Mouse (Mus musculus): ENCODE measurements around the gene Renbp. TPM values are rescaled to one million over a fixed set of nuclear protein-coding genes. Genes with fewer than 3 reads are reported as not detected.
A peak's percentile ranks its signal among the peaks of the same experiment; 100 is the strongest.

Gene Renbp
- polyA plus RNA-seq, 1 experiment from 2014 or later = 52.1 TPM

DNA sequence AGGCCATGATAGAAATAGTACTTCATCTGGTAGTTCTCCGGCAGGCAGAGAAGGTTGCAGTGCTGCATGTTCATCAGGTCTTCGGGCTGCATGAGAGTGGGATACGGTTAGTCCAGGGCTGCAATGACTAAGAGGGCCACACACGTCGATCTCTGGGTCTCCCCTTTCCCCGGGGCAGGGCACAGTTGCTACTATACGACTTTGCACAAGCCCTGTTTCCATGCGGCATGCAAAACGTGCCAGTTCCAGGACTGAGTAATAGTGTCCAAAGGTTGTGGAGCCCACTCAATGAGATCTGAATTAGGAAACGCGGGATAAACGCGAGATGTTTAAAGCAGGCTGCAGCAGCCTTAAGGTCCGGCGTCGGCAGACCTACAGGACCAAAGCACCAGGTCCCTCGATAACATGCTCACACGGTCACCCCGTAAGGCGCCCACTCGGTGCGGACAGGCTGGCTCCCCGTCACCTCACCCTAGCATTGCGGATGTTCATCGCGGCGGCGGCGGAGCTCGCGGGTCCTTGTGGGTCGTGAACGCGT, 9.3 kb downstream of the Renbp start:
- H3K27ac ChIP-seq (replicated peaks) = peak overlapping the region; percentile 83
- peak overlapping the region; percentile 63 for H3K4me3 ChIP-seq
- H3K27me3 ChIP-seq (replicated peaks) = no peaks in the 10 kb centered on the region
- H3K36me3 ChIP-seq = peaks cover 34% of the 10 kb centered on the region
- no peaks in the 10 kb centered on the region for H3K9me3 ChIP-seq
- no peak for ATAC-seq (ENCODE audit: extremely low read depth, insufficient number of reproducible peaks, low FRiP score, low TSS enrichment)
- H3K9ac ChIP-seq = peak overlapping the region; percentile 81
- 9% methylated on average over 34 of the region's 34 CpGs for WGBS
- H3K4me2 ChIP-seq = peak overlapping the region; percentile 78
- H3K4me1 ChIP-seq = 0 out of 2 replicates have a peak, but pooled peaks cover 7% of the 10 kb centered on the region

DNA sequence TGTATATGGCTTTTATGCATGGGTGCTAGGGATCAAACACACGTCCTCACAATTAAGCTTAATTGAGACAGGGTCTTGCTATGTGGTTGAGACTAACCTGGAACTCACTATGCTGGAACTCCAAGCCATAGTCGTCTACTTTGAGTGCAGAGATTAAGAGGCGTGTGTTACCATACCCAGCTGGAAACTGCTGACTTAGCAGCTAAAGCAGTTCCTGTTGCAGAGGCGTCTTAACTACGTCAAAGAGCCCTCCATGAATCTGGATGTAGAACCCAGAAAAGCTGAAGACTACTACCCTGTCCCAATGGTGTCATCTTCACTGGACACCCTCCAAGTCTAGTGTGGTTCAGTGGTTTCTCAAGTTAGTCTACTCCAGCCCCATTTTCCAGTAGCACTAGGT, 12.0 kb downstream of the Renbp start:
- Histone ChIP-seq H3K27me3 (replicated peaks) (no peaks in the 10 kb centered on the region), H3K36me3 (peaks cover 27% of the 10 kb centered on the region), H3K27ac (replicated peaks) (no peak overlapping the region), H3K9ac (no peak overlapping the region), H3K4me2 (no peak overlapping the region), H3K9me3 (no peaks in the 10 kb centered on the region), H3K4me1 (peaks cover 13% of the 10 kb centered on the region; the same call in 1 of the 2 replicates), H3K4me3 (no peak overlapping the region)
- 78% methylated on average over 5 of the region's 5 CpGs for WGBS
- ATAC-seq (ENCODE audit: extremely low read depth, insufficient number of reproducible peaks, low FRiP score, low TSS enrichment) = no peak

DNA sequence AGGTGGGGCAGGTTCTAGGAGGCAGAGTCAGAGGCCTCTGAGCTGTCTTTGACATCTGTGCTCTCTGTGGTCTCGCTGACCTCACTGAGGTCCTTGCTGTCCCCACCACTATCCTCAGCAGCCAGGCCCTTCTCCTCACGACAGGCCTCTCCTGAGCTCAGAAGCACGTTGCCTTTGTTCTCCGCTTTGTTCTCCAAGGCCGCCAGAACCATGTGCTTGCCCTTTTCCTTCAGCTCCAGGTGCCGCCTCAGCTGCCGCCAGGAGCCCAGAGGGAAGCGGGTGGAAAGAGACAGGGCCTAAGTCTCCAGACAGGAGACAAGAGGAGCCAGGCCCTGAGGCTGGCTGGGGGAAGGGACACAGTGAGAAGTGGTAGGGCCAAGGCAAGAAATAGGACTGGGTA, 13.7 kb downstream of the Renbp start:
- Histone ChIP-seq H3K27me3 (replicated peaks) (no peaks in the 10 kb centered on the region), H3K9me3 (no peaks in the 10 kb centered on the region), H3K4me1 (peaks cover 13% of the 10 kb centered on the region; the same call in 1 of the 2 replicates), H3K27ac (replicated peaks) (no peak overlapping the region), H3K4me3 (no peak overlapping the region), H3K4me2 (no peak overlapping the region), H3K9ac (no peak overlapping the region), H3K36me3 (peaks cover 27% of the 10 kb centered on the region)
- 76% methylated on average over 8 of the region's 8 CpGs for WGBS
- no peak for ATAC-seq (ENCODE audit: extremely low read depth, insufficient number of reproducible peaks, low FRiP score, low TSS enrichment)

DNA sequence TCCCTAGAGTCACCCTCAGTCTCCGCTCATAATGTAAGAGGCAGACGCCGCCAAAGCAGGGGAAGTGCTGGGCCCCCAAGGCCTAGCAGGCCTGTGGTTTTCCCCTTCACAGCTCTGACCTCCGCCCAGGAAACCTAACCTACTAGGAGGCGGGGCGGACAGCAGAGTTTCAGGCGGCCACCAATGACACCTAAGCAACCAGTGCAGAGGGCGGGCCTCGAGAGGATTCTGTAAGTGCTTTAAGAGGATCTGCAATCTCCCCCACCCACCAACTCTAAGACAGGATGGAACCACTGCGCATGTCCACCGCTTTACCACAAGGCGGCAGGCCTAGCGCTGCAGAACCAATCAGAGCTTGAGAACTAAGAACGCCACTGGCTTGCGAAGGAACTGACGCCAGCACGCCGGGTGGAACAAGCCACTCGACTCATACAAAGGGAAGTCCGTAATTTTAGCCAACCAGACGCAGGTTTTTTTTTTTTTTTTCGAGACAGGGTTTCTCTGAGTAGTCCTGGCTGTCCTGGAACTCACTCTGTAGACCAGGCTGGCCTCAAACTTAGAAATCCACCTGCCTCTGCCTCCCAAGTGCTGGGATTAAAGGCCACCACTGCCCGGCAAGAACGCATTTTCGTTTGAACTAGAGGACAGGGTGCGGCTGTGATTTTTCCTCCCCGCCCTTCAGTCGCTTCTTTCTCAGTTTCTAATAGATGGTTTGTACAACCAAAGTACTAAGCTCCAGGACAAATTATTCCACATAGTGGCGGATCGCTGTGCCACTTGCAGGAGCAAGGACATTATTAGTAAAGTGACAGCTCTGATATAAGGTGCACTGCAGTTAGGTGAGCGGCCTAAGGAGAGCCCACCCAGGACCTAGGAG, 15.6 kb downstream of the Renbp start:
- 19% methylated on average over 31 of the region's 31 CpGs for WGBS
- peak overlapping the region; percentile 36 for H3K4me3 ChIP-seq

DNA sequence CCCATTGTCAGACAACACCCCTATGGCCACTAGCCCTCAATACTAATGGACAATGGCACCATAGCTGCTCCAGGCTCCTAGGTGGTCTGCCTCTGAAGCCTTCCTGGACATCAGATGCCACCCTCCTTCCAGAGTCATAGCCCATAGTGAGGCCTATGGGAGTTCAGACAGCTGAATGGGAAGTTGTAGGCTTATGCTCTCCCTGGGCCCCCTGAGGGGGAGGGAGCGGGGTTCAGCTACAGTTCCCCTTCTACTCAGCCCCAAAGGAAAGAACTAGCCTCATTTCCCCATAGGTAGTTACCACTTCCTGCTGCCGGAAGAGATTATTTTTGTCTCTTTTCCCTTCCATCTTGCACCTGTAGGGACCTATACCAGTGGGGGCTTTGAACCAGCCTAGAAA, 19.1 kb downstream of the Renbp start:
- ATAC-seq (ENCODE audit: extremely low read depth, insufficient number of reproducible peaks, low FRiP score, low TSS enrichment) = no peak
- WGBS = 64% methylated on average over 2 of the region's 2 CpGs
- Histone ChIP-seq H3K36me3 (no peaks in the 10 kb centered on the region), H3K4me1 (peaks cover 11% of the 10 kb centered on the region), H3K4me2 (peak overlapping the region; percentile 57), H3K27ac (replicated peaks) (no peak overlapping the region), H3K27me3 (replicated peaks) (peaks cover 16% of the 10 kb centered on the region; the same call in 1 of the 2 replicates), H3K9me3 (no peaks in the 10 kb centered on the region), H3K4me3 (no peak overlapping the region), H3K9ac (no peak overlapping the region)

More for the DNA sequence above, 15.6 kb downstream of the Renbp start:
- Histone ChIP-seq H3K36me3 (peaks cover 27% of the 10 kb centered on the region), H3K27me3 (replicated peaks) (0 out of 2 replicates have a peak, but pooled peaks cover 8% of the 10 kb centered on the region), H3K4me2 (peak overlapping the region; percentile 63), H3K4me1 (peaks cover 11% of the 10 kb centered on the region), H3K27ac (replicated peaks) (peak overlapping the region; percentile 81), H3K9me3 (no peaks in the 10 kb centered on the region), H3K9ac (peak overlapping the region; percentile 63)
- ATAC-seq (ENCODE audit: extremely low read depth, insufficient number of reproducible peaks, low FRiP score, low TSS enrichment) = peak; percentile 97

DNA sequence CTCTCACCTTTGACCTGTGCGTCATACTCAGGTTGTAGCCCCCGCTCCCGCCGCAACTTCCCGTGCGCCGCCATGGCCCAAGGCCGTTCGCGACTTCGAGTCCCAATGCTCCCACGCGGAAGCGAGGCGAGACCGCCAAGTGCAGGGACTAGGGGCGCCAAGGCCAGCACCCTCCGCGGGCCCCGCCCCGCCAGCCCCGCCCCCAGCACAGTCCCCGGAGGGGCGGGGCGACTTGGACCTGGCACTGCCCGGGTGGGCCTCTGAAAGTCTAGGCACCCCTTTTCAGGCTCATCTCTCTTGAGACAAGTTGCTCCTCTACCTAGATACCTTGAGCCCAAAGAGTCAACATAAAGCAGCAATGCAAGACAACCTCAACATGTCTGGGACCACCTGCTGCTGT, 19.5 kb downstream of the Renbp start:
- WGBS = 23% methylated on average over 21 of the region's 26 CpGs
- no peaks in the 10 kb centered on the region for H3K9me3 ChIP-seq
- no peak overlapping the region for H3K9ac ChIP-seq
- no peak overlapping the region for H3K27ac ChIP-seq (replicated peaks)
- ATAC-seq (ENCODE audit: extremely low read depth, insufficient number of reproducible peaks, low FRiP score, low TSS enrichment) = no peak
- H3K36me3 ChIP-seq = no peaks in the 10 kb centered on the region
- peaks cover 16% of the 10 kb centered on the region; the same call in 1 of the 2 replicates for H3K27me3 ChIP-seq (replicated peaks)
- peak overlapping the region; percentile 25 for H3K4me3 ChIP-seq
- peak overlapping the region; percentile 57 for H3K4me2 ChIP-seq
- peaks cover 11% of the 10 kb centered on the region for H3K4me1 ChIP-seq

DNA sequence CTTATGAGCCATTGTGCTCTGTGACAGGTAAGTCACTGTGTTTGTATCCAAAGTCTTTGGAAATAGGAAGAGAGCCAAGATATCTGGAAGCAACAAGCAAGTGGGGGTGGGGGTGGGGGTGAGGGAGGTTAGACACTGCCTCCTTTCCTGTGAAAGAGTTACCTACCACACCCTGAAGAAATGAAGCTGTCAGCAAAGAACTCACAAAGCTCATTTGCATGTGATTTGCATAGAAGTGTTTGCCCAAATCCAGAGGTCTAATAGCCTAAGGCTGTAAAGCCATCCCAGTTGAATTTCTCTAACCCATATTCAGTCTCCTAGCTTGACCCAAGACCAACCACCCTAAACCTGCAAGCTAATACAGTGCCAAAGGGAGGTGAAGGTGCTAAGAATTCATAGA, 20.2 kb downstream of the Renbp start:
- no peak overlapping the region for H3K9ac ChIP-seq
- H3K36me3 ChIP-seq = no peaks in the 10 kb centered on the region
- peaks cover 6% of the 10 kb centered on the region for H3K4me1 ChIP-seq
- no peak for ATAC-seq (ENCODE audit: extremely low read depth, insufficient number of reproducible peaks, low FRiP score, low TSS enrichment)
- H3K4me3 ChIP-seq = no peak overlapping the region
- peak overlapping the region; percentile 57; the same call in 1 of the 2 replicates for H3K4me2 ChIP-seq
- H3K27me3 ChIP-seq (replicated peaks) = peaks cover 16% of the 10 kb centered on the region; the same call in 1 of the 2 replicates
- H3K27ac ChIP-seq (replicated peaks) = no peak overlapping the region
- H3K9me3 ChIP-seq = no peaks in the 10 kb centered on the region

DNA sequence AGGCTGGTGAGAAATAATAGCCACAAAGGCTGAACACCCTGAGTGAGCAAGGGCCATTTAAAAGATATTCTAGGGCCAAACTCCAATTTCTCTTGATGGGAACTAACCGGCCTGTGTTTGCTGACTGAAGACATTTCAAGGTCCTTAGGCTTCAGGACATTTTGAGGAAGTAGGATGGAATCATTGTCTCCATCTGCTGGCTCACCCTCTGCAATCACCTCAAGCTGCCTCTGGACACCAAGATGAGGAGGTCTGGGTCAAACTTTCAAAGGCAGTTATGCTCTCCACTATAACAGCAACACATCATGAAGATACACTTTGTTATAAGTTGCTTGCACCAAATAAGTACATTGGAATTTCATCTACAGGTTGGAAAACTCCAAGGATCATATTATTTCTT, 20.6 kb downstream of the Renbp start:
- Histone ChIP-seq H3K9me3 (no peaks in the 10 kb centered on the region), H3K9ac (no peak overlapping the region), H3K27me3 (replicated peaks) (peaks cover 16% of the 10 kb centered on the region; the same call in 1 of the 2 replicates), H3K4me1 (peaks cover 5% of the 10 kb centered on the region; the same call in 1 of the 2 replicates), H3K36me3 (no peaks in the 10 kb centered on the region), H3K27ac (replicated peaks) (no peak overlapping the region), H3K4me3 (no peak overlapping the region), H3K4me2 (no peak overlapping the region)
- ATAC-seq (ENCODE audit: extremely low read depth, insufficient number of reproducible peaks, low FRiP score, low TSS enrichment) = no peak
- 53% methylated on average over 1 of the region's 1 CpGs for WGBS

DNA sequence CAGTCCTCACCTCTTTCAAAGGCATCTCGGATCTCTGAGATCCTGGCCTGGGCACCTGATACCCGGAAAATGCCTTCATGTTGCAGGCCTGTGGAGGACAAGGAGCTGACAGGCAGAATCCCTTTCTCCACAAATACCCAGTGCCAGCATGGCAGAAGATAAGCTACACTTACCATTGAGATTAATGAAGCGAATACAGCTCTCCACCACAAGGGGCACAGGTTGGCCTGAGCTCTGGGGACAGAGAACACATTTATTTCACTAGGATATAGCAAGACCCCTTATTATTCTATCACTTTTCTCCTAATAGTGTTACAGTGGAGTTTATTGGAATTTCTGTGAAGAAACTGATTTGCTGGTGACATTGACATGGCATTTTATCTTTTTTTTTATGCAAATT, 32.7 kb downstream of the Renbp start:
- Histone ChIP-seq H3K4me1 (no peaks in the 10 kb centered on the region), H3K27ac (replicated peaks) (no peak overlapping the region), H3K27me3 (replicated peaks) (peaks cover 24% of the 10 kb centered on the region), H3K9me3 (no peaks in the 10 kb centered on the region), H3K4me2 (no peak overlapping the region), H3K9ac (no peak overlapping the region), H3K4me3 (no peak overlapping the region), H3K36me3 (no peaks in the 10 kb centered on the region)
- 36% methylated on average over 3 of the region's 3 CpGs for WGBS
- ATAC-seq (ENCODE audit: extremely low read depth, insufficient number of reproducible peaks, low FRiP score, low TSS enrichment) = no peak

DNA sequence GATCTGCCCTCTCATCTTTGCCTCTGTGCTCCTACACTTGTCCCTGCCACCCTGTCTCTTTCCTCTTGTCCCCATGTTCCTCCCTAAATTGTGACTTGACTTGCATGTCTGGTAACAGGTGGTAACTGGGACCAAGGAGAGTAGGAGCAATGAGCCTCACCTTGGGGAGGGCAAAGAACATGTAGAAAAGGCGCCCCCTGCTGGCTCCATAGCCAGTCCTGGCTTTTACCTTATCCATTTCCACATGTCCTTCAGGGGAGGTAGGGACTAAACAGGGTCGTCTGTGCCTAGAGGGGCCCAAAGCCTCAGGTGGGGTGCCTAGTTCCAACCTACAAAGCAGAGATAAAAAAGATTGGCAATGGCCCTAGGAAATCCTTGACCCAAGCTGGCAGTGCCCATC, 34.9 kb downstream of the Renbp start, which contains the start of gene L1cam:
Gene L1cam, minus strand, starts transcription at position 387 of the 400 bp plus-strand sequence.
- no peak for ATAC-seq (ENCODE audit: extremely low read depth, insufficient number of reproducible peaks, low FRiP score, low TSS enrichment)
- Histone ChIP-seq H3K4me3 (no peak within 1 kb of the TSS), H3K9me3 (no peaks in the 10 kb centered on the region), H3K36me3 (no peaks in the 10 kb centered on the region), H3K9ac (no peak within 1 kb of the TSS), H3K4me1 (no peaks in the 10 kb centered on the region), H3K27ac (replicated peaks) (no peak within 1 kb of the TSS), H3K4me2 (no peak within 1 kb of the TSS), H3K27me3 (replicated peaks) (peaks cover 34% of the 10 kb centered on the region)
- 14% methylated on average over 2 of the region's 2 CpGs for WGBS

DNA sequence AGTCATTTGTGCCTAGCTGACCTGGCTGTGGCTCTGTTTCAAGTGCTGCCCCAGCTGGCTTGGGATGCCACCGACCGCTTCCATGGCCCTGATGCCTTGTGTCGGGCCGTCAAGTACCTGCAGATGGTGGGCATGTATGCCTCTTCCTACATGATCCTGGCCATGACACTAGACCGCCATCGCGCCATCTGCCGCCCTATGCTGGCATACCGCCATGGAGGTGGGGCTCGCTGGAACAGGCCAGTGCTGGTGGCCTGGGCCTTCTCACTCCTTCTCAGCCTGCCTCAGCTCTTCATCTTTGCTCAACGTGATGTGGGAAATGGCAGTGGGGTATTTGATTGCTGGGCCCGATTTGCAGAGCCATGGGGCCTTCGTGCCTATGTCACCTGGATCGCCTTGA, 37.8 kb downstream of the Renbp start:
- Histone ChIP-seq H3K4me3 (no peak overlapping the region), H3K4me1 (no peaks in the 10 kb centered on the region), H3K4me2 (no peak overlapping the region), H3K27me3 (replicated peaks) (peaks cover 32% of the 10 kb centered on the region), H3K9ac (no peak overlapping the region), H3K36me3 (no peaks in the 10 kb centered on the region), H3K27ac (replicated peaks) (no peak overlapping the region), H3K9me3 (no peaks in the 10 kb centered on the region)
- no peak for ATAC-seq (ENCODE audit: extremely low read depth, insufficient number of reproducible peaks, low FRiP score, low TSS enrichment)
- WGBS = 84% methylated on average over 14 of the region's 14 CpGs
